Mouse (Mus musculus): Measurements from ENCODE around the gene Fzd4. TPM values are rescaled to one million over a fixed set of nuclear protein-coding genes. Genes with fewer than 3 reads are reported as not detected.

Fzd4 gene
- polyA plus RNA-seq, 1 experiment from 2014 or later = 1.5 TPM

Other genes starting within 250 kb of the Fzd4 start
- 22.0 and 22.5 TPM in 2 replicates for gene Tmem135, start 133 bp upstream of the Fzd4 start, polyA plus RNA-seq (2015; fragmentation: Nextera tagmentation; extraction: Ambion mirVana)
- 6.4 and 7.2 TPM in 2 replicates for gene Prss23, start 122.8 kb downstream of the Fzd4 start, polyA plus RNA-seq (2015; fragmentation: Nextera tagmentation; extraction: Ambion mirVana)
- 0.16 and 0.26 TPM in 2 replicates for gene Me3, start 228.0 kb downstream of the Fzd4 start, polyA plus RNA-seq (2015; fragmentation: Nextera tagmentation; extraction: Ambion mirVana)

Data from thymus, postnatal 0 days (tissue).